Mouse (Mus musculus): ENCODE measurements around the gene Unc119b.

Unc119b gene

DNA sequence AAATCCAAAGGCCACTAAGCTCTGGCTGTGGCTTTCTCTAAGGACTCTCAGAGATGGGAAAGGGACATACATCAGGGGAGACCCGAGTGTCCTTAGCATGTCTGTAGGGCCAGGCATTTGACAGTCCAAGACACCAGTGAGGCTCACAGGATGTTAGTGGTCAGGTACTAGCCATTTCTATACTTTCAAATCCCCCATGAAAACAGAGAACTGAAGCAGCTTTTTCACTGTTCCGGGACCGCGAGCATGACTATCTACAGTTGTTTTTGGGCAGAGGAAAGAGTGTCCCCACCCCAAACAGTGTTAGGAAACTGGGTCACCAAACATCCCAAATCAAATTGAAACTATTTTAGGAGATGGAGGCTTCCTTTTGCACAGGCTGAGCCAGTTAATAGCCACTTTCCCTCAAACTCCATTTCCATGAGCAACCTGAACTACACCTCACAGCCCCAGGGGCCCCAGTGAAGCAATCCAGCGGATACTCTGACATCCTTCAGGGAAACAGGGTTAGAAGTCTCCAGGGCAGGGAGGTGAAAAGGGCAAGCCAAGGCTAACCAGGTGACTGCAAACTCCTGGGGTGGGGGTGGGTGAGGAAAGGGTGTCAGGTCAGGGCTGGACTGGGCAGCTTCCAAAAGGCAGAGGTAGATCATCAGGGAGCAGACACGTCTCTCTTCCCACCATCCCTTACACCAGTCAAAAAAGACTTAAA is 1.3 kb downstream of the Unc119b start:
- in situ Hi-C loops (cut with MboI): no loop called here

DNA sequence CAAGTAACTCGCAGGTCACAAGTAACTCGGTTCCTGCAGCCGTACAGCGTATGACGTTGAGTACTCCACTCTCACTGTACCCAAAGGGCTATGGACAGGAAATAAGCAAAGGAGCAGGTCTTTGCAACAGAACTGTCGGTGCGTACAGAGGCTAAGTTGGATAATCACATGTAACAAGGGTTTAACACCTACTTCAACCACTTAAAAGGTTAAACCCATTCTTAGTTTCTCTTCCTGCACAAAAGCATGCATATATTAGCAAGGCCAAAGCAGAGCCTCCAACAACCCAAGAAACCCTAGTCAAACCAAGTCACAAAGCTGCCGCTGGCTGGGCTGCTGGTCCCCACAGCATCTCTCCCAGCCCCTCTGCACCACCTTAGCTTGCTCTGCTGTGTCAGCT is 2.3 kb downstream of the Unc119b start:
- in situ Hi-C loops (cut with MboI): no loop called here

DNA sequence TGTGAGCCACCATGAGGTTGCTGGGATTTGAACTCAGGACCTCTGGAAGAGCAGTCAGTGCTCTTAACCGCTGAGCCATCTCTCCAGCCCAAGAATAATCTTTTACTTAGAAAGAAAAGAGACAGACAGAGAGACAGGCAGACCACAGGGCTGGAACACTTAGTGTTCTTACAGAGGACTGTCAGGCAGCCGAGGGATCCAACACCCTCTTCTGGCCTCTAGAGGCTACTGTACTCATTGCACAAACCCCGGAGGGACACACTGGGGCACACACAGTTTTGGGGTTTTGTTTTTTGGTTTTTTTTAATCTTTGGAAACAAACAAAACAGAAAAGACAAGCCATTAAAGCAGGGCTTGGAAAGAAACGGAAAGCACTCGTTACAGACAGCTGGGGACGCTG is 5.4 kb downstream of the Unc119b start:
- in situ Hi-C loops (cut with MboI): no loop called here

DNA sequence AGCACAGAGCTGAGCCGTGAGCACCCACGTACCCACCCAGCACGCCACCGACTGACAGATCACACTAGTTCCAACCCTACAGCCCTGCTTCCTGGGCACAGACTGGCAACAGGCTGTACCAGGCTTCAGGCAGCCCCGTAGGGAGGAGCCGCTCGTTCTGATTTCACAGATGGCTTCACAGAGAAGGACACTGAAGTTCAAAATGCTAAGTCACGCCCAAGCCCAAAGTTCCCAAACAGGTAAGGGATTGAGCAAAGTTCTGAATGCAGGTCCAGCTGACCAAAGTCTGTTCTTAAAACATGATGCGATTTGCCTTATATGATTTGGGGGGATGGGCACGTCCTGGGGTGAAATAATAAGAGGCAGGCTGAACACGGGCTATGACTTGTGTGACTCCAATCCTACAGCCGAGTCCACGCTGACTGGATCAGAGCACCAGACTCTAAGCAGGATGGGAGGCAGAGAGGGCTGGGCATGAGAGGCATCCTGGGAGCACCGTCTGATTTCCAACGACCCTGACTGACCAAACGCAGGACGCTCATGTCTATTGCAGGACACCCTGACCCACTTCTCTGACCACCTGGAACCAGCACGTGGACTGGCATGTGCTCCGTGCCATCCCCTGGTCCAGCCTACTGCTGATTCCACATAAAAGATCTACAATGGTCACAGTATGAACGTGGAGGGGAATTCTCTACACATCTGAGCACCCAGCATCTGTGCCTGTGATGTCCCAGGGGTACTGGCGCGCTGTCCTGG is 7.2 kb downstream of the Unc119b start:
- in situ Hi-C loops (cut with MboI): no loop called here

GRCm38 (mm10) chr5:115126578-115127312 is 8.0 kb downstream of the Unc119b start:
- in situ Hi-C loops (cut with MboI): no loop called here

DNA sequence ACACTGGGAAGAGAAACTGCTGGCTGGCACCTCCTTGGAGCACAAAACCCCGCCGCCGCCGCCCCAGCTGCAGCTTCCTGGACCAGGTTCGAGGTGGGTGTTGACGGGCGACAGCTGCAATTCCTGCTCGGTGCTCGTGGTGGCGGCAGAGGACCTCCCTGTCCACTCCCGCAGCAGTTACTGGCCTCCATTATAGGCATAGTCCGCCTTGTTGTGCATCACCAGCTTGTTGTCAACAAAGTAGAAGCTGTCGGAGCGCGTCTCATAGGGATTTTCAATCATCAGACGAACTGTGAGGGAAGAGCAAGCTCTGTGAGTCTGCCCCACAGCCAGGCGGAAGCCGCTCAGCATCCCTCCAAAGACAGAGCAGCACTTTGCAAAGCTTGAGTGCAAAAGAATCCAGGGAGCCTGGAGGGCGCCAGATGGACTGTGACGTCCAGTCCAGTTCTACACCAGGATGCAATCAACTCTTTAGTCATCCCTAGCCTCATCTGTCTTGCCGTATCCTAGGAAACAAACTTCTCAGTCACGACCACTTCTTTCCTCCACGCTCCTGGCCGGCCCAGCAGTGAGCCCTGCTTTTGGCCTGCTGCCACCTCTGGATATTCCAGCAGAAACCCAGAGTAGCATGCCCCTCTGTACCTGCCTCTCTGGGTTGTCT is 9.4 kb downstream of the Unc119b start:
- in situ Hi-C loops (cut with MboI): no loop called here

DNA sequence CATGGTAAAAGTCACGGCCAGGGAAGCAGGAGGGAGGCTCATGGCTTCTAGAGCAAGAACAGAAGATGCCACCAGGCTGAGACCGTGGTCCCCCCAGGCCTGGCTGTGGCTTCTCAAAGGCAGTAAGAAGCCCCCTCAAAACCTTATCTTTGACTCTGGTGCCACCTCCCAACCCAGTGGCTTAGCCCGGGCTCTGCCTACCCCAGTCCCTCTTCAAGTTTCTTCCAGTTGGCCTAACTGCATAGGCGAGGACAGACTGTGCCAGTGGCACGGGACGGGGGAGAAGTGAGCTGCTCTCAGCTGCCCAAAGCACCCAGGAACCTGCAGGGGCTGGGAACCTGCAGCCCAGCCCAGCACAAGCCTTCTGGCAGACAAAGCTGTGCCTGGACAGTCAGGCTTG is 10.1 kb downstream of the Unc119b start:
- in situ Hi-C loops (cut with MboI): no loop called here

DNA sequence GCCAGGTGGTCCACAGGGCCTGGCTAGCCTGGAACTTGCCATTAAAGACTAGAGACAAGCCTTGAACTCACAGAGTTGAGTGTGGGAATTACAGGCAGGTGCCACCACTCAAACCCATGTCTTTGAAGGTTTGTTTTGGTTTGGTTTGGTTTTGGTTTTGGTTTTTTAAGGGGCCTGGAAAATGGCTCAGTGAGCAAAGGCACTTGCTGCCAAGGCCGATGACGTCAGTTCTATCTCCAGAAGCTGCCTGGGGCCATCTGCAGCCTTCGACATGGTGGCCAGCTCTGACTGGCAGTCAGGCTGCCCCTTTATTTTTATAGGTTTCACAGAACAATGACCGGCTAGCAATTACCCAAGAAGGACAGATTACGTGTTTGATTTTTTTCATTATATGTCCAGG is 13.8 kb downstream of the Unc119b start:
- in situ Hi-C loops (cut with MboI): no loop called here

GRCm38 (mm10) chr5:115118961-115119570 is 15.7 kb downstream of the Unc119b start, which contains the start of gene Acads:
Gene Acads (minus strand): TSS chr5:115119346.
- in situ Hi-C loops (cut with MboI): no loop called here

DNA sequence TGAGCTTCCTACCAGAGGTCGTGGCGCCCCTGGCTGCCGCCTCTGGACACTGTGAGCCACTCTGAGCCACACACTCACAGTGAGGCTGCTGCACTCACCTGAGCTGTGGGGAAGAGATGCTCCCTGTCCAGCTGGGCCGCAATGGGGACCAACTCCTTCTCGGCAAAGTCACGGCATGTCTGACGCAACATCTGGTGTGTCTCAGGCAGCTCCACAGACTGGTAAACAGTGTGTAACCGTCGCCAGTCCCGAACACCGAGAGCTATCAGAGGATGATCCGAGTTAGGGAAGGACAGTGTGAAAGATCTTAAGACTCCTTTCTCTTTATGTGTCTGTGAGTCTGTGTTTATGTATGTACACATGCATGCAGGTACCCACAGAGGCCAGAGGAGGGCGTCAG is 17.3 kb downstream of the Unc119b start:
- in situ Hi-C loops (cut with MboI): no loop called here

GRCm38 (mm10) chr5:115116426-115116825 is 18.3 kb downstream of the Unc119b start:
- in situ Hi-C loops (cut with MboI): no loop called here

DNA sequence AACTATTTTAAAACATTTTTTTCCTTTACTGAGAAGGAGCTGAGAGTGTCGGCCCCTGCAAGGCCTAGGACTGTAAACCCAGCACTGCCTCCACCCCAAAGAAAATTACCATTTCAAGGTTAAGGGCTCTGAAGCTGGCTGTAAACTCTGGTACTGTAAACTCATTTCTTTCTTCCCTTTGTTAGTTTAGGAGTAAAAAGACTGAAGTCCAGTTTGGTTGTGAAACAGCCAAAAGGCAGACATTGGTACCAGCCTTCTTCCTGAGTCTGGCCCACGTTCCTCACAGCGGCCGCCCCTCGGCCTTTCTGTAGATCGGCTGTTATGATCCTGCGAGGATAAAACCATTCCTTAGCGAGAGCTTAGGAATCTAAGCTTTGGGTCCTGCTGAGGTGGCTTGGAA is 20.3 kb downstream of the Unc119b start:
- in situ Hi-C loops (cut with MboI): no loop called here

- in situ Hi-C loops (cut with MboI): no loop called here
Observed at GRCm38 (mm10) chr5:115113244-115113643, 21.5 kb downstream of the Unc119b start.

DNA sequence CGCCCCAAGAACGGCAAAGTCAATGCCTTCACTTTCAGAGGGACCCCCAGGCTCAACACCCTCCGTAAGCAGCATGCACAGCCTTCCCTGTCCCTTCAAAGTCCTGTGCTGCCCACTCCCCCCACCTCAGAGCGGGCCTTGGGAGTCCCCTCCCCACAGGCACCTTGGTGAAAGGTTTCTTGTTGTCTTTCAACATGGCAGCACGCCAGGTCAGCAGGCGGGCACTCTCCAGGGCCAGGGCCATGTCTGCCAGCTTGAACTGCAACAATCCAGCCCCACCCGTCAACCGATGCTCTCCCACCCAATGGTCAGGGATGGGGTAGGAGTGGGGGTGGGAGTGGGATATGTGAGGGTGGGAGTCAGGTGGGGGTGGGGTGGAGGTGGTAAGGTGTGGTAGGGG is 23.6 kb downstream of the Unc119b start:
- in situ Hi-C loops (cut with MboI): no loop called here

DNA sequence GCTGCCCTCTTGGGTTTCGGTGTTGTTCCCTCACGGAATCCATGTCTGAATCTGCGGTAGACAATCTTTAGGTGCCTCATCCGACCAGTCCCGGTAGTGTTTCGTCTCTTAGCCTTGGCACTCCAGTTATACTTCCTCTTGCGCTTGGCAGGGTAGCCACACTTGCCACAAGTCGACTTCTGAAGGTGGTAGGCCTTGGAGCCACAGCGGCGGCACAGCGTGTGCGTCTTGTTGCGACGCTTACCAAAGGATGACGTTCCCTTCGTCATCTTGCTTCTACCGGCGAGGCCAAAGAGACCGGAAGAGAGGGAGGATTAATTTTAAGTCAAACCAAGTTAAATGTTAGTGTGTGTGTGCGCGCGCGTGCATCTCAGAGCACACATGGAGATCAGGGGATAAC is 31.5 kb downstream of the Unc119b start:
- in situ Hi-C loops (cut with MboI): loop anchor here (10.0 kb wide), 1 partner anchor 128 kb away; the partner anchor contains the start of gene Hnf1a

GRCm38 (mm10) chr5:115102231-115102630 is 32.5 kb downstream of the Unc119b start:
- in situ Hi-C loops (cut with MboI): loop anchor here (10.0 kb wide), 1 partner anchor 127 kb away; the partner anchor contains the start of gene Hnf1a

- in situ Hi-C loops (cut with MboI): loop anchor here (10.0 kb wide), 1 partner anchor 126 kb away; the partner anchor contains the start of gene Hnf1a
Observed at GRCm38 (mm10) chr5:115100473-115100872, 34.3 kb downstream of the Unc119b start.

- in situ Hi-C loops (cut with MboI): loop anchor here (10.0 kb wide), 1 partner anchor 125 kb away; the partner anchor contains the start of gene Hnf1a
Observed at GRCm38 (mm10) chr5:115099991-115100390, 34.8 kb downstream of the Unc119b start.

- in situ Hi-C loops (cut with MboI): no loop called here
Observed at GRCm38 (mm10) chr5:115099530-115099929, 35.2 kb downstream of the Unc119b start.

DNA sequence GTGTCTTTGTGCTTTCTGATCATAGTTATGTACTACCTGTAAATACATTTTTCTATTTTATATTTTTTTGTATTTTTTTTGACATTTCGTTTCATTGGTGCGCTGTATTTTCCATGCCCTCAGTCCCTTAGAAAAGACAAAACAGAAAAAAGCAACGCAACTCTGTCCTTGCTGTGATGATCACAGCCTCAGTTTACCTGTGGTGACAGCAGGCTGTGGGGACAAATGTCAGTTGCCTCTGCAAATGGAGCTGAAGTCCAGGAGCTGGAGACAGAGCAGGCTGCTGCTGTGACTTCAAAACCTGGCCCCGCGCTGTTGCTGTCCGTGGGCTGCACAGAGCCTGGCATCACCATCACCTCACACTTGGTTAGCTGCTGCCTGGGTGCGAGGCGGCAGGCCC is 36.6 kb downstream of the Unc119b start, which contains the start of gene Gm10401:
Gene Gm10401, minus strand, starts transcription at position 101 of the 400 bp plus-strand sequence.
- in situ Hi-C loops (cut with MboI): no loop called here

DNA sequence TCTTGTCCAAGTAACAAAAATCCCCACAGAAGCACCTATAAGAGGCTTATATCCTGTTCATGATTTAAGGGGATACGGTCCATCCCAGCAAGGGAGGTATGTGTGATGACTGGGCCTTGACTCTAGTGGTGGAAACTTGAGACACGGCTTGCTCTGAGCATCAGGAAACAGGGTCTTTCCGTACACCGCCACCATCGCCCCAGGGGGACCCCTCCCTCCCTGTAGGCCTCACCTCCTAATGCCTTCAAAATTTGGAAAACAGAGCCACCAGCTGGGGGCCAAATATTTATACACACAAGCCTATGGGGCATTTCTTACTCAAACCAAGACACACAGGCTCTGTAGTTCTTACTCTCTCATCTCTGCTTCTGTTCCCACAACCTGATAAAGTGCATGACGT is 43.0 kb downstream of the Unc119b start:
- in situ Hi-C loops (cut with MboI): no loop called here

All from mature B cell (primary cell).